8 mouse cellular contexts compared by ENCODE assay signal in the genomic region with DNA sequence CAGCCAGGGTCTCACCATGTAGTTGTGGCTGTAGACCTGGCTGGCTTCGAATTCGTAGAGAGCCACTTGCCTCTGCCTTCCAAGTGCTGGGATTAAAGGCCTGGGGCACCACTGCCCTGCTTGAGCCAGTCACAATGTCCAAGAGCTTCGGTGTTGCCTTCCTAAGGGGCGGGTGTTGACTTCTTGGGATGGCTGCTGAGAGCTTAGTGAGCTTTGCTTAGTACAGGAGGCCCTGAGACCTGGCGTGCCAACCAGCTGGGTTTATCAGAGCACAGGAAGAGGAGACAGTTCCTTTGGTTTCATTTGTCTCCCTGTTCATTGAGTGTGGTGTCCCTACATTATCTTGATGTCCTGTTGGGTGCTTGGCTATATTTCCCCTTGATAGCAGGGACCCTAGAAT. TPM values are rescaled to one million over a fixed set of nuclear protein-coding genes. Genes with fewer than 3 reads are reported as not detected.
DNase-seq lines count a peak whose midpoint lies in the region; ATAC-seq and TF ChIP-seq lines count a peak whose summit lies in the region.

No protein-coding gene starts in this region.

- peaks cover 11% of the 10 kb centered on the region; the same call in 1 of the 2 replicates for H3K27me3 ChIP-seq in forebrain, embryonic 12.5 days
- H3K27me3 ChIP-seq in limb, embryonic 15.5 days: no peaks in the 10 kb centered on the region

- H3K9ac ChIP-seq in forebrain, embryonic 12.5 days: peak overlapping the region; percentile 90
- peak overlapping the region; percentile 82 for H3K9ac ChIP-seq in limb, embryonic 15.5 days

- no peaks in the 10 kb centered on the region for H3K9me3 ChIP-seq in forebrain, embryonic 12.5 days
- H3K9me3 ChIP-seq in limb, embryonic 15.5 days: no peaks in the 10 kb centered on the region

- peak overlapping the region; percentile 90 for H3K4me3 ChIP-seq in lung, adult 2 months (replicated peaks; ENCODE audit: extremely low read depth, low read depth, low read length)
- peak overlapping the region; percentile 68 for H3K4me3 ChIP-seq in forebrain, embryonic 12.5 days (replicated peaks)
- H3K4me3 ChIP-seq in limb, embryonic 15.5 days: peak overlapping the region; percentile 75
- H3K4me3 ChIP-seq in olfactory bulb, adult 2 months (ENCODE audit: insufficient read depth, low read depth, low read length): peak overlapping the region; percentile 76

- WGBS in lung, adult 2 months: 14% methylated on average over 5 of the region's 5 CpGs
- 29% methylated on average over 5 of the region's 5 CpGs for WGBS in forebrain, embryonic 12.5 days
- 29% methylated on average over 5 of the region's 5 CpGs for WGBS in limb, embryonic 15.5 days
- 37% methylated on average over 5 of the region's 5 CpGs for WGBS in olfactory bulb, adult 2 months

- peak; percentile 52 for DNase-seq in lung, adult 2 months
- DNase-seq in lung, postnatal 14 days: no peak
- DNase-seq in retina, embryonic 14.5 days (ENCODE audit: low spot score): no peak
- DNase-seq in natural killer cell, adult 2 months (ENCODE audit: low spot score in 2 of 2): no peak
- no peak for DNase-seq in frontal cortex, postnatal 36 days (ENCODE audit: low spot score in 2 of 2)

- 0 out of 2 replicates have a peak, but pooled peaks have one; percentile 17 for TF ChIP-seq POLR2A in lung, adult 2 months (IDR thresholded peaks at IDR 0.05; ENCODE audit: borderline replicate concordance, extremely low read depth, low read depth, low read length)
- no peak for TF ChIP-seq POLR2A in olfactory bulb, adult 2 months (IDR thresholded peaks at IDR 0.05; ENCODE audit: insufficient read depth, low read depth, low read length)

- H3K36me3 ChIP-seq in forebrain, embryonic 12.5 days (replicated peaks): no peaks in the 10 kb centered on the region
- H3K36me3 ChIP-seq in limb, embryonic 15.5 days: no peaks in the 10 kb centered on the region

- ATAC-seq in forebrain, embryonic 12.5 days (ENCODE audit: low FRiP score): no peak
- no peak for ATAC-seq in limb, embryonic 15.5 days (ENCODE audit: insufficient number of reproducible peaks, low FRiP score, low TSS enrichment, low read depth)

- H3K27ac ChIP-seq in forebrain, embryonic 12.5 days: 0 out of 2 replicates have a peak overlapping the region, but pooled peaks have one; percentile 25
- peak overlapping the region; percentile 89 for H3K27ac ChIP-seq in limb, embryonic 15.5 days
- peak overlapping the region; percentile 37 for H3K27ac ChIP-seq in olfactory bulb, adult 2 months (ENCODE audit: insufficient read depth, low read depth, low read length)

- H3K4me2 ChIP-seq in forebrain, embryonic 12.5 days: peak overlapping the region; percentile 94
- H3K4me2 ChIP-seq in limb, embryonic 15.5 days: peak overlapping the region; percentile 73

- H3K4me1 ChIP-seq in lung, adult 2 months (ENCODE audit: control insufficient read depth, insufficient read depth, low read length): peaks cover 39% of the 10 kb centered on the region
- H3K4me1 ChIP-seq in forebrain, embryonic 12.5 days: peaks cover 68% of the 10 kb centered on the region
- peaks cover 73% of the 10 kb centered on the region for H3K4me1 ChIP-seq in limb, embryonic 15.5 days
- peaks cover 59% of the 10 kb centered on the region for H3K4me1 ChIP-seq in olfactory bulb, adult 2 months (ENCODE audit: control insufficient read depth, insufficient read depth, low read length)

- TF ChIP-seq CTCF in lung, adult 2 months (IDR thresholded peaks at IDR 0.05; ENCODE audit: insufficient read depth, low read length): no peak
- TF ChIP-seq CTCF in olfactory bulb, adult 2 months (IDR thresholded peaks at IDR 0.05; ENCODE audit: insufficient read depth, low read depth, low read length): no peak

RNA-seq across cellular contexts. Expression of a gene that starts 1.4 kb away (rescaled TPM):
- polyA plus RNA-seq in lung, adult 2 months (2012; rRNA removed): 205 and 224 TPM in 2 replicates
- polyA plus RNA-seq in forebrain, embryonic 12.5 days (2016; fragmentation: Nextera tagmentation; extraction: Ambion mirVana): 24.6 and 27.3 TPM in 2 replicates
- polyA plus RNA-seq in limb, embryonic 15.5 days (2015; fragmentation: Nextera tagmentation; extraction: Ambion mirVana): 138 and 152 TPM in 2 replicates
- not detected in 2 replicates for polyA plus RNA-seq in olfactory bulb, adult 2 months (2012; ENCODE audit: insufficient read depth, insufficient read length, low replicate concordance, missing spikeins)

RNA-seq across cellular contexts. Expression of a gene that starts 30.3 kb away (rescaled TPM):
- polyA plus RNA-seq in lung, adult 2 months (2012; rRNA removed): 26.3 and 37.9 TPM in 2 replicates
- 68.5 and 73.5 TPM in 2 replicates for polyA plus RNA-seq in forebrain, embryonic 12.5 days (2016; fragmentation: Nextera tagmentation; extraction: Ambion mirVana)
- 16.7 and 17.9 TPM in 2 replicates for polyA plus RNA-seq in limb, embryonic 15.5 days (2015; fragmentation: Nextera tagmentation; extraction: Ambion mirVana)
- 182 and 623 TPM in 2 replicates for polyA plus RNA-seq in olfactory bulb, adult 2 months (2012; ENCODE audit: insufficient read depth, insufficient read length, low replicate concordance, missing spikeins)

Comparison
In these comparisons a context has a peak if more than half of its experiments do, and no peak if none do; other contexts are left out.
1. H3K27ac ChIP-seq: peak in every context shown above with its lines; median percentile 89 in limb, embryonic 15.5 days; 37 in olfactory bulb, adult 2 months; 25 in forebrain, embryonic 12.5 days.